Mouse (Mus musculus) small intestine, adult 2 months (tissue): ENCODE measurements around the gene Sar1a. TPM values are rescaled to one million over a fixed set of nuclear protein-coding genes. Genes with fewer than 3 reads are reported as not detected.

Experiments used
- H3K27ac ChIP-seq: fragments of 200-500 bp; 2 replicates; pipeline ENCODE4 v1.5.1; 2012; ENCODE audit warnings: low read depth, low read length, control low read depth, inconsistent platforms; ENCODE audit not compliant: insufficient read depth
- H3K27me3 ChIP-seq: fragments of 200-500 bp; 2 replicates; pipeline ENCODE4 v1.6.1; 2012; ENCODE audit warnings: mild to moderate bottlenecking, moderate library complexity, low read length, inconsistent platforms; ENCODE audit not compliant: control insufficient read depth, insufficient read depth
- H3K36me3 ChIP-seq: fragments of 200-500 bp; 2 replicates; pipeline ENCODE4 v1.6.1; 2012; ENCODE audit warnings: mild to moderate bottlenecking, low read length, control low read depth, inconsistent platforms; ENCODE audit not compliant: control insufficient read depth, insufficient read depth
- H3K4me1 ChIP-seq: fragments of 200-500 bp; 2 replicates; pipeline ENCODE4 v1.6.1; 2012; ENCODE audit warnings: low read length, inconsistent platforms, mixed read lengths; ENCODE audit not compliant: control insufficient read depth, insufficient read depth, insufficient read length
- H3K4me3 ChIP-seq: fragments of 200-500 bp; 2 replicates; pipeline ENCODE4 v1.5.1; 2012; ENCODE audit warnings: low read depth, mild to moderate bottlenecking, control low read depth, inconsistent platforms, low read length, moderate library complexity
- CTCF ChIP-seq: fragments of 200-500 bp; IDR thresholded peaks from 2 replicates; pipeline ENCODE4 v1.5.1; 2012; ENCODE audit warnings: low read depth, mild to moderate bottlenecking, control low read depth, inconsistent platforms, low read length, moderate library complexity, mixed read lengths; ENCODE audit not compliant: insufficient replicate concordance, insufficient read length; ENCODE audit errors: extremely low read depth
- POLR2A ChIP-seq: fragments of 200-500 bp; IDR thresholded peaks from 2 replicates; pipeline ENCODE4 v1.6.1; 2012; ENCODE audit warnings: low read depth, mild to moderate bottlenecking, control low read depth, inconsistent platforms, low read length, moderate library complexity
- WGBS: fragments of 180-500 bp; shearing (Covaris S2); methylation state at CpG from one replicate; pipeline ENCODE4 v1.1.7; 2018; 5-methylcytosine and 5-hydroxymethylcytosine counted together
- polyA plus RNA-seq: library from polyadenylated mRNA; depleted of rRNA; stranded (reverse); fragments of >200 nt; gene quantifications from 2 replicates; pipeline ENCODE4 v1.2.3, GENCODE M21; 2012

Gene Sar1a
- polyA plus RNA-seq, 1 experiment, result 22.9 TPM

GRCm38 (mm10) chr10:61706412-61707375 is 26.6 kb downstream of the Sar1a start:
- Histone ChIP-seq H3K4me3 (no peak overlapping the region), H3K36me3 (peaks cover 23% of the 10 kb centered on the region), H3K4me1 (0 out of 2 replicates have a peak, but pooled peaks cover 3% of the 10 kb centered on the region), H3K27me3 (no peaks in the 10 kb centered on the region), H3K27ac (no peak overlapping the region)
- WGBS, result 65% methylated on average over 6 of the region's 6 CpGs
- TF ChIP-seq CTCF (no peak), POLR2A (no peak)

GRCm38 (mm10) chr10:61713601-61714000 is 33.5 kb downstream of the Sar1a start:
- no peak overlapping the region for H3K4me3 ChIP-seq
- H3K36me3 ChIP-seq, result no peaks in the 10 kb centered on the region
- TF ChIP-seq POLR2A (no peak), CTCF (no peak)
- H3K27me3 ChIP-seq, result no peaks in the 10 kb centered on the region
- WGBS, result 89% methylated on average over 3 of the region's 3 CpGs
- no peak overlapping the region for H3K27ac ChIP-seq
- peaks cover 10% of the 10 kb centered on the region for H3K4me1 ChIP-seq

GRCm38 (mm10) chr10:61714146-61714545 is 34.0 kb downstream of the Sar1a start:
- Histone ChIP-seq H3K4me3 (no peak overlapping the region), H3K27me3 (no peaks in the 10 kb centered on the region), H3K36me3 (no peaks in the 10 kb centered on the region), H3K4me1 (peaks cover 10% of the 10 kb centered on the region), H3K27ac (no peak overlapping the region)
- TF ChIP-seq POLR2A (no peak), CTCF (no peak)
- 93% methylated on average over 4 of the region's 4 CpGs for WGBS

GRCm38 (mm10) chr10:61714771-61715461 is 34.8 kb downstream of the Sar1a start, which contains the start of gene Aifm2:
Aifm2 (plus strand) TSS chr10:61715263.
- H3K36me3 ChIP-seq, result no peaks in the 10 kb centered on the region
- WGBS, result 7% methylated on average over 34 of the region's 36 CpGs
- no peak for TF ChIP-seq CTCF
- no peak for TF ChIP-seq POLR2A
- peak within 1 kb of the TSS; percentile 39 for H3K27ac ChIP-seq
- H3K4me3 ChIP-seq, result peak within 1 kb of the TSS; percentile 85
- H3K4me1 ChIP-seq, result peaks cover 10% of the 10 kb centered on the region
- H3K27me3 ChIP-seq, result no peaks in the 10 kb centered on the region

- no peak overlapping the region for H3K27ac ChIP-seq
- WGBS, result 3% methylated on average over 11 of the region's 11 CpGs
- no peak for TF ChIP-seq CTCF
- TF ChIP-seq POLR2A, result no peak
These were observed 35.4 kb downstream of the Sar1a start for GRCm38 (mm10) chr10:61715462-61715837.

GRCm38 (mm10) chr10:61715996-61716864 is 36.1 kb downstream of the Sar1a start:
- H3K4me3 ChIP-seq, result 0 out of 2 replicates have a peak overlapping the region, but pooled peaks have one; percentile 85

More at GRCm38 (mm10) chr10:61715462-61715837, 35.4 kb downstream of the Sar1a start:
- Histone ChIP-seq H3K36me3 (no peaks in the 10 kb centered on the region), H3K4me1 (peaks cover 10% of the 10 kb centered on the region), H3K4me3 (peak overlapping the region; percentile 85), H3K27me3 (no peaks in the 10 kb centered on the region)

More at GRCm38 (mm10) chr10:61715996-61716864, 36.1 kb downstream of the Sar1a start:
- peaks cover 10% of the 10 kb centered on the region for H3K4me1 ChIP-seq
- no peaks in the 10 kb centered on the region for H3K36me3 ChIP-seq
- H3K27me3 ChIP-seq, result no peaks in the 10 kb centered on the region
- 78% methylated on average over 7 of the region's 7 CpGs for WGBS
- no peak overlapping the region for H3K27ac ChIP-seq
- no peak for TF ChIP-seq CTCF
- no peak for TF ChIP-seq POLR2A
